Mouse (Mus musculus): ENCODE data around the gene Depdc5.

DNA sequence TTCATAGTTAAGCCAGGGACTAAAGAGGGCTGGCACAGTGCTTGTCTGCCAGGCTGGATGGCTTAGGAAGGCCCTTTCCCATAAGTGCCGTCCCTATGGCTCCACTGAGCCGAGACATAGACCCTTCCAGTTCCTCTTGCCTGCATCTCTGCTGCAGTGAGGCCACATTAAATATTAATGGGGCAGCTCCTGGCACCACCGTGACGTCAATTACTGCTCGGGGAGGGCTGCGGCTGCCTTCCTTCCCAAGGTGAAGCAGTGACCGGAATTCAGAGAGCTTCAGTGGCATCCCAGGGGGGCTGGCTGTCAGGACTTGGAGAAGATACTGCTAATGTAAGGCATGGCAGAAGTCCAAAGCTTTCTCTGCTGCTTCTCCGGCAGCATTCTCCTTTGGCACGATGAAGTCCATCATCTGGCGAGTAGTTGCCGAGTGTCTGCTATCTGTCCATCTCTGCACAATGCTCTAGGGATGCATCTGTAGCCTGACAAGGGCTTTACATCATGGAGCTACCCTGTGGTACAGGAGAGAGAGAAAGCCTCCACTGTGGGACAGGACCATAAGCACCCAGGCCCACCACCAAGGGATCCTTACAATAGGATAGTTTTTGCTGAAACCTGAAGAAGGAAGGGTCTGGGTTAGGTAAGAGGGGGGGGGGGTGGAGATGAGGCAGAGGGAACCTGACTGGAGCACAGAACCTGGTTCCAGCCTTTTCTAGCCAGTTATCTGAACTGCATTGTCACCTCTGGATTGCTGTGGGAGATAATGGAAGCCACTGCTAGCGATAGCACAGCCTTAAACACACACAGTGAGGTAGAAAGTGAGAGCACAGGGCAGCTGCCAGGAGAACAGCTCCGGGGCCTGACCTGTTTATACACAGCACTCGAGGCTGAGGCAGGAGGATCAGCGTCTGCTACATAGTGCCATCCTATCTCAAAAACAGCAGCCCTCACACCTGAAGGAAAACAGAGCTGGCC, 147.9 kb downstream of the Depdc5 start:
- TF ChIP-seq CTCF (IDR thresholded peaks at IDR 0.05; ENCODE audit: extremely low read depth, insufficient read length, insufficient replicate concordance, low read depth, low read length): no peak
- no peak for TF ChIP-seq POLR2A (IDR thresholded peaks at IDR 0.05; ENCODE audit: low read depth, low read length)
